Mouse (Mus musculus) embryonic facial prominence, embryonic 14.5 days (tissue): ENCODE measurements around the gene Ccdc142. TPM values are rescaled to one million over a fixed set of nuclear protein-coding genes. Genes with fewer than 3 reads are reported as not detected.

Source experiments
- ATAC-seq: fragments of 200-750 bp; cut with Nextera tagmentation; 2 replicates; pipeline ENCODE4 v1.8.0; 2017; ENCODE audit warnings: low read depth, moderate number of reproducible peaks, moderate TSS enrichment
- DNase-seq: peaks from one replicate; pipeline ENCODE4 v3.0.0-alpha.2; 2015; ENCODE audit warnings: low spot score
- H3K27ac ChIP-seq: fragments of 300-500 bp; sonication (generic); replicated peaks from 2 replicates; pipeline ENCODE4 v1.5.1; 2014; ENCODE audit warnings: low read depth, mild to moderate bottlenecking, low read length, moderate library complexity
- H3K27me3 ChIP-seq: fragments of 300-500 bp; sonication (generic); replicated peaks from 2 replicates; pipeline ENCODE4 v1.6.1; 2014; ENCODE audit warnings: low read length; ENCODE audit not compliant: control insufficient read depth, insufficient read depth
- H3K36me3 ChIP-seq: fragments of 300-500 bp; sonication (generic); 2 replicates; pipeline ENCODE4 v1.6.1; 2014; ENCODE audit warnings: low read length, mixed read lengths; ENCODE audit not compliant: control insufficient read depth, insufficient read depth
- H3K4me1 ChIP-seq: fragments of 300-500 bp; sonication (generic); 2 replicates; pipeline ENCODE4 v1.6.1; 2014; ENCODE audit warnings: antibody characterized with exemption, low read length; ENCODE audit not compliant: control insufficient read depth, insufficient read depth
- H3K4me2 ChIP-seq: fragments of 300-500 bp; sonication (generic); 2 replicates; pipeline ENCODE4 v1.6.1; 2014; ENCODE audit warnings: low read depth, mild to moderate bottlenecking, low read length, moderate library complexity, mixed read lengths
- H3K4me3 ChIP-seq: fragments of 300-500 bp; sonication (generic); 2 replicates; pipeline ENCODE4 v1.5.1; 2014; ENCODE audit warnings: low read depth, mild to moderate bottlenecking, low read length
- H3K9ac ChIP-seq: fragments of 300-500 bp; sonication (generic); 2 replicates; pipeline ENCODE4 v1.6.1; 2014; ENCODE audit warnings: low read depth, mild to moderate bottlenecking, low read length, moderate library complexity, mixed read lengths
- H3K9me3 ChIP-seq: fragments of 300-500 bp; sonication (generic); 2 replicates; pipeline ENCODE4 v1.6.1; 2016; ENCODE audit warnings: low read length; ENCODE audit not compliant: control insufficient read depth
- WGBS: fragments of 180-500 bp; shearing (Covaris S2); extraction: QIAGEN DNeasy Blood & Tissue Kit; methylation state at CpG from one replicate; pipeline ENCODE4 v1.1.7; 2014; 5-methylcytosine and 5-hydroxymethylcytosine counted together
- polyA plus RNA-seq: library from polyadenylated mRNA; unstranded; fragments of >200 nt; fragmentation: Nextera tagmentation; extraction: Ambion mirVana; gene quantifications from 2 replicates; pipeline ENCODE4 v1.2.1, GENCODE M21; 2014

Gene Ccdc142
- polyA plus RNA-seq, 1 experiment from 2014 or later, result 3.4 TPM

- WGBS, result under 1% methylated on average over 40 of the region's 46 CpGs
- DNase-seq (peak; percentile 98), ATAC-seq (peak; percentile 94)
- H3K4me3 ChIP-seq, result peak overlapping the region; percentile 72
- H3K9ac ChIP-seq, result peak overlapping the region; percentile 79
- peak overlapping the region; percentile 90 for H3K27ac ChIP-seq
- no peaks in the 10 kb centered on the region for H3K9me3 ChIP-seq
- peak overlapping the region; percentile 96 for H3K4me2 ChIP-seq
- peaks cover 11% of the 10 kb centered on the region for H3K4me1 ChIP-seq
- peaks cover 41% of the 10 kb centered on the region for H3K27me3 ChIP-seq
- H3K36me3 ChIP-seq, result peaks cover 20% of the 10 kb centered on the region
These were observed 23.0 kb upstream of the Ccdc142 start for GRCm38 (mm10) chr6:83078324-83078858.

- DNase-seq (no peak), ATAC-seq (no peak)
- peaks cover 11% of the 10 kb centered on the region for H3K4me1 ChIP-seq
- no peak overlapping the region for H3K27ac ChIP-seq
- no peak overlapping the region for H3K4me3 ChIP-seq
- no peak overlapping the region for H3K9ac ChIP-seq
- H3K9me3 ChIP-seq, result no peaks in the 10 kb centered on the region
- H3K36me3 ChIP-seq, result peaks cover 20% of the 10 kb centered on the region
- H3K4me2 ChIP-seq, result no peak overlapping the region
- WGBS, result 97% methylated on average over 5 of the region's 5 CpGs
- peaks cover 41% of the 10 kb centered on the region for H3K27me3 ChIP-seq
These were observed 21.2 kb upstream of the Ccdc142 start for GRCm38 (mm10) chr6:83080210-83080609.

GRCm38 (mm10) chr6:83083497-83083896 lies 17.9 kb upstream of the Ccdc142 start:
- WGBS, result 8% methylated on average over 5 of the region's 5 CpGs
- Histone ChIP-seq H3K9me3 (no peaks in the 10 kb centered on the region), H3K27me3 (peaks cover 61% of the 10 kb centered on the region), H3K36me3 (peaks cover 20% of the 10 kb centered on the region), H3K9ac (no peak overlapping the region), H3K4me2 (no peak overlapping the region), H3K27ac (no peak overlapping the region), H3K4me1 (peaks cover 21% of the 10 kb centered on the region), H3K4me3 (no peak overlapping the region)
- ATAC-seq (no peak), DNase-seq (no peak)

GRCm38 (mm10) chr6:83084477-83084876 lies 16.9 kb upstream of the Ccdc142 start:
- Histone ChIP-seq H3K36me3 (peaks cover 20% of the 10 kb centered on the region), H3K4me3 (no peak overlapping the region), H3K4me2 (no peak overlapping the region), H3K4me1 (peaks cover 15% of the 10 kb centered on the region), H3K9ac (no peak overlapping the region), H3K27ac (no peak overlapping the region), H3K27me3 (peaks cover 69% of the 10 kb centered on the region), H3K9me3 (no peaks in the 10 kb centered on the region)
- 12% methylated on average over 6 of the region's 6 CpGs for WGBS
- ATAC-seq (no peak), DNase-seq (no peak)

- Histone ChIP-seq H3K36me3 (peaks cover 7% of the 10 kb centered on the region; the same call in 1 of the 2 replicates), H3K4me3 (peak within 1 kb of the TSS; percentile 18), H3K27me3 (peaks cover 83% of the 10 kb centered on the region), H3K9me3 (no peaks in the 10 kb centered on the region), H3K9ac (peak within 1 kb of the TSS; percentile 30; the same call in 1 of the 2 replicates), H3K4me1 (peaks cover 15% of the 10 kb centered on the region), H3K27ac (no peak within 1 kb of the TSS), H3K4me2 (peak within 1 kb of the TSS; percentile 48)
- 4% methylated on average over 29 of the region's 42 CpGs for WGBS
- DNase-seq (no peak), ATAC-seq (no peak)
These were observed 15.0 kb upstream of the Ccdc142 start, which contains the start of gene Lbx2 for GRCm38 (mm10) chr6:83086121-83087035. Gene Lbx2 (plus strand): TSS chr6:83086367.

GRCm38 (mm10) chr6:83087205-83087925 lies 14.0 kb upstream of the Ccdc142 start:
- Histone ChIP-seq H3K9me3 (no peaks in the 10 kb centered on the region), H3K4me2 (peak overlapping the region; percentile 40), H3K27ac (no peak overlapping the region), H3K27me3 (peaks cover 82% of the 10 kb centered on the region), H3K4me3 (peak overlapping the region; percentile 27), H3K4me1 (peaks cover 15% of the 10 kb centered on the region), H3K9ac (0 out of 2 replicates have a peak overlapping the region, but pooled peaks have one; percentile 30), H3K36me3 (no peaks in the 10 kb centered on the region)
- no peak for ATAC-seq
- 4% methylated on average over 47 of the region's 47 CpGs for WGBS
- no peak for DNase-seq

- WGBS, result 9% methylated on average over 9 of the region's 9 CpGs
- Histone ChIP-seq H3K4me1 (peaks cover 15% of the 10 kb centered on the region), H3K27ac (no peak overlapping the region), H3K36me3 (no peaks in the 10 kb centered on the region), H3K4me3 (peak overlapping the region; percentile 27), H3K9ac (no peak overlapping the region), H3K4me2 (peak overlapping the region; percentile 40), H3K27me3 (peaks cover 76% of the 10 kb centered on the region), H3K9me3 (no peaks in the 10 kb centered on the region)
- DNase-seq (no peak), ATAC-seq (no peak)
These were observed 13.5 kb upstream of the Ccdc142 start for GRCm38 (mm10) chr6:83087926-83088260.

- Histone ChIP-seq H3K4me2 (no peak overlapping the region), H3K4me1 (peaks cover 3% of the 10 kb centered on the region), H3K27ac (no peak overlapping the region), H3K9me3 (peaks cover 4% of the 10 kb centered on the region; the same call in 1 of the 2 replicates), H3K4me3 (no peak overlapping the region), H3K9ac (no peak overlapping the region), H3K27me3 (peaks cover 32% of the 10 kb centered on the region), H3K36me3 (no peaks in the 10 kb centered on the region)
- ATAC-seq (no peak), DNase-seq (no peak)
- WGBS, result 31% methylated on average over 6 of the region's 6 CpGs
These were observed 8.8 kb upstream of the Ccdc142 start for GRCm38 (mm10) chr6:83092416-83093127.
